Mouse (Mus musculus): Measurements from ENCODE around the gene Gns.

Gns gene

DNA sequence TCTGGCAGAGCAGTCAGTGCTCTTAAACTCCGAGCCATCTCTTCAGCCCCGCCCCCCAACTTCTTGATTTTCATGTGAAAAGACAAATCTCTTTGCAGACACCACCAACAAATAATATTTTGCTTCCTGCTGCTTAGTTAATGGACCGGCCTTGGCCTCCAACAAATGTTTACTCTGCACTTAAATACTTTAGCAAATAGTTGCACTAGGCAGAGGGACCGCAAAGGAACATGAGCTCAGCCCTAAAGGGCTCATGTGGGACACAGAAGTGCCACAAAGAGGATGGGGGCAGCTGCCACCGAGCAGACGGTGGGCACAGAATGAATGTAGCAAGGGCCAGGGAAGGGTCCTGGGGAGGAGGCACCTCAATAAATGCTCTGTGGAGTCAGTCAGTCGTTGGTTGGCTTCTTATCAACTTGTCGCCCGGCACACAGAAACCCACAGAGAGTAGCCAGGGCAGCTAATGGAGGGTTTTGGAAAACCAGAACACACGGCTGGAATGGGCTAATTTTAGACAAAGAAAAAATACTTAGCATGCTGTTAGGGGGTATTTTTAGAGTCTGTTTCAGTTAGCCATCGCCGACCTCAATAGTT is 67.2 kb downstream of the Gns start:
- no peak for DNase-seq

DNA sequence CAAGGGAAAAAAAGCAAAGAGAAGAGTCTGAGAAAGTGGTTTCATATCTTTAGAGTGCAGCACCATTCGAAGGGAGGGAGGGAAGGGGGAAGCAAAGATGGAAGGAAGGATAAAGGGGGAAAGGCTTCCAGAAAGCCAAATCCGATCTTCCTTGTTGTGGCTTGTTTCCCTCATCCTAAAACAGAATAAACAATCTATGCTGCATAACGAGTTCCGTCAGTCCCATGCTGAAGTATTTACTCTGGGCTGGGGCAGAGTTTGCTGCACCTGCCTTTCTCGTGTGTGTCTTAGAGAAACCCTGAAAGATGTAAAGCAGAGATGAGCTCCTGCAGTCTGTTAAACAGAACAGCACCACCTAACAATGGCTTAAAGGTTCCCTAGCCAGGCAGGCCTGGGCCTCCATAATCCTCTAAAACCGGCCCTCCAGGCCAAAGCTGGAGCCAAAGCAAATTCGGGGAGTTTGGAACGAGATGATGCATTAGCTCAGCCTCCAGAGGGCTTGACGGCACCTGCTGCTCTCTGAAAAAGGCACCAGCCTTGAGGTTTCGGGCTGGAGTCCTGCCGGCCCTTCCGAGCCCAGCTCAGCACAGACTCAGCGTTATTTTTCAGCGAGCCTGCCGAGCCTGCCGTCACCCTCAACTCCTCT is 67.9 kb downstream of the Gns start:
- DNase-seq, result no peak

DNA sequence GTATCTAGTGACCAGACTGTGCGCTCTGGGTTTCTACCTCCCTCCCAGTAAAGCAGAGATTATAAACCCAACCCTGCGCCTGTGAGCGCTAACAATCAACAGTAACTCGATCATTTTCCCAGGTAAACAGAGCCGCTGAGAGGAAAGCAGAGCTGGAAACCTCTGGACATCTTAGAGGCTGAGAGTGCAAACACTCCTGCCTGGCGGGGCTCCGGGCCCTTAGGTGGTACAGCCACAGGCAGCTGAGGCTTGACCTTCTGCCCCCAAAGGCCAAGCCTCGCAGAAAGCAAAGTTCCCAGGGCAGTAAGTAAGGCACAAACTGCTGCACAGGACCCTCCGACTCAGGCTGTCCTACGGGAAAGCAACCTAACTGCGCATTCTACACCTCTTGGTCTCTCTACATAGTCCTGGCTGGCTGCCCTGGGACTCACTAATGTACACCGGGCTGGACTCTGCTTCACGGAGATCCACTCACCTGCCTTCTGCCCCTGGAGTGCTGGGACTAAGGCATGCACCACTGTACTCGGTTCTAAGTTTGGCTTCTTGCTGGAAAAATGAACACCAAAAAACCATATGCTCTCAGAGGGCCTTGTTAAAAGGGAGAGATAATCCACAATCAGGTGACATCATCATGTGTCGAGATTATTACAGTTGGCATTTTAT is 69.7 kb downstream of the Gns start:
- no peak for DNase-seq

DNA sequence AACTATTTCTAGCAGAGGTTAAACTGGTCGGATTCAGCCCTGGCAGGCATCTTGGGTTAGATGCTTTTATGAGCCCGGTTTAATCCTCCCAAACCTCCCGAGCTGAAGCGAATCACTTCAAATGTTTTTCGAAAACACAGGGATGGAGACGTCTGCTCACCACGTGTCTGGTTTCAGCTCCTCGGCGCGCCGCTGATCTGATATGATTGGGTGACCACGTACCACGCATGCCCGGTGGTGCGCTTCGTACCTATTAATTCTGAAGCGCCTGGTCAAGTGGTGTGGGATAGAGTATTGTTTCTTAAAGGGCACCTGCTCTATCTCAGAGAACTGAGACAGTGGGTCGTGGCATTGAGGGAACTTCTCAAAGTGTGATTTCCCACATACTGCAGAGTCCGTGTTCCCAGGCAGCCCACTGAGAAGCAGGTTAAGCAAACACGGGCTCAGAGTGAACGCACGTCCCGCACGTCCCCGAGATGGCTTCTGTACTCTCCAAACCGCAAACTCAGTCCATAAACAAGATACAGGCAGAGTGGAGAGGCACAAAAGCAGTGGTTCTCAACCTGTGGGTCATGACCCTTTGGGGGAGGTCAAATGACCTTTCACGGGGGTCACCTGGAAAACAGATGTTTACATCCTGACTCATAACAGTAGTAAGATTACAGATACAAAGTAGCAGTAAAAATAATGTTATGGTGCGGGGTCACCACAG is 70.8 kb downstream of the Gns start:
- DNase-seq, result no peak

DNA sequence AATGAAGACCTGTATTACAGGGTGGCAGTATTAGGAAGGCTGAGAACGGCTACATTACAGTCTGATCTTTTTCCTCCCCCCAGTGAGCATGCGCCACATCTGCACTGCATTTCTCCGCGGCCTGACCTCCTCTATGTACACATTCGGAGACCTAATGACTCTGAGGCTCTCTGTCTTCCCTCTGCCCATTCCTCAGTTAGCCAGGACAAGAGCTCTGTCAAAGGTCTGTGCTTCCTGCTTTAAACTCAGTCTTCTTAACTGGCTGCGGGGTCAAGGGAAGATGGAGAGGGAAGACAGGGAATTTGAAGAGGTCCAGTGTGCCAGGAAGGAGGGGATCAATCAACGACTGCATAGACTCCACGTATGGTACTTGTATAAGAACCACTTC is 71.4 kb downstream of the Gns start:
- DNase-seq, result no peak

DNA sequence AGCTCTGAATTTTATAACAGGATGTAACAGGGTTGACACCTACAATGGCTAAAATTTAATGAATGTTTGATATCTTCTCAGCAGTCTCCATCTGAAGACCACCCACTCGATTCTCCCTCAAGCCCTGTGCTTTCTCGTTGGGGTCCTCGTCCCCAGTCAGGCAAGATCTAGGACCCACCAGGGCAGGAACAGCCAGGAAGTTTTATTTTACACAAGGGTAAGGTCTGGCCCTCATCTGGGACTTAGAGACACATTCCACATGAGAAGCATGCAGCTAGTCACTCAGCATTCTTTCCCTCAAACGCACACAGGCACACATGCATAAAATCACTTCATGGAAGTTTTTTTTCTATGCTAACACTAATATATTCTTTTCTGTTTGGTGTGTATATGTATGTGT is 71.8 kb downstream of the Gns start:
- DNase-seq, result no peak

DNA sequence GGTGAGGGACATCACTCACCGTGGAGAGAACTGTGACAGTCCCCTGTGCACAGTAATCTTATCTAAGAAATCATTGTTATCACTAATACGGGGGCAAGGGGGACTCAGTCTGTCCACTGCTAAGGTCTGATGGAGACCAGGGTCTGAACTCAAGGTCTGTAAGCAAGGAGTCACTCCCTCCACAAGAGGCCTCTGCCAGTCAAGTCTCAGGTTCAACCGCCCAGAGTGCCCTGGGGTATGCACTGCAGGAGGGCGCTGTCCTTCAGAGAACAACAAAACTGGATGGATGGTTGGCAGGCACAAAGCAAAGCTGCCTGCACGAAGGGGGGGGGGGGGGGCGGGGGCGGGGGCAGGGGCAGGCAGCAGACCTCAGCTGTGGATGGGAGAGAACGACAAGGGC is 73.2 kb downstream of the Gns start:
- DNase-seq, result no peak

DNA sequence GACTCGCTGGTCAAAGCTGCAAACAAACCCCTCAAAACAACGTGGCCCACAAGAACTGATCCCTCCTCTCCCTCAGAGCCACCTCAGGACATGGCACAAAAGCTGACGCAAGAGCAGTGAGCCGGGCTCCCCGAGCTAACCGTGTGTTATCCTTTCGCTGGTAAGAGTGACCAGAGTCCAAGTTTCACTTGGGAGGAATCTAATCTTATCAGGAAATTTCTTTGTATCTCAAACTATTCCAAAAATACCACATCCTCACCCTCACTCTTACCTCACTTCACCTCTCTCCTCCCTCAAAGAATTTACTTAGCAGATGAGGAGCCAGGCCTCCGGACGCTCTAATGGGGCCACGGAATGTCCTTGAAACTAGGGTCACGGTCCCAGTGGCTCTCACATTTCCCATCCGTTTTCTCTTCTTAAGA is 74.4 kb downstream of the Gns start:
- DNase-seq, result no peak

DNA sequence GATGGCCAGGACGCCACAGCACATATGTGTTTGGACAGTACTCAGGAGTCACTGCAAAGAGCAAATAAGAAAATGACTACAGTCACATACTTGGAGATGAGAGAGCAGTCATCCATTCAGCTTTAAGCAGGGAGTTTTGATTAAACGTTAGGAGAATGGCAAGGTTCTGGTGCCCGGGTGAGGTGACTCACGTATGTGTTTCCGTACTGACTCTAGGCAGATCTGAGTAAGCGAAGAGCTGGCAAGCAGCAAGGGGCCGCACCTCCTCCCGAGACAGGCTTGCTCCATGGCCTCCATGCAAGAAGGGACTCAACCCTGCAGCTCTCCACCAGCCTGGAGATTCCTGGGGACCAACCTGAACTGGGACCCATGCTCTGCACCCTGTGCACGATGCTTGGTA is 78.9 kb downstream of the Gns start:
- no peak for DNase-seq

DNA sequence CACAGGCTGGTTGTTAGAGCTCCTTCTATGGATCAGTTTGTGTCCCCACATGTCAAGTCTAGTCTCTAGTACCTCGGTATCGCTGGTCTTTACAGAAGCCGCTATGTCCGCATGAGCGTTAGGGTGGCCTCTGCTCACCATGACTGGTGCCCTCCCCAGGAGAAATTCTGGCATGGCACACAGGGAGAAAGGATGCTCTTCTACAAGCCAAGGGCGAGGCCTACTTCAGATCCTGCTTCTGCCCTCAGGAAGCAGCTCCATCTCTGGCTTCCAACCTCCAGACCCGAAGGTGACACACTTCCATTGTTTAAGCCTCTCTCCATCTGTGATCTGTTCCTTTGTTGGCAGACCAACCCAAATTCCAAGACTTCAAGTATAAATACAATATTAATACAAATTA is 79.3 kb downstream of the Gns start:
- DNase-seq, result no peak

DNA sequence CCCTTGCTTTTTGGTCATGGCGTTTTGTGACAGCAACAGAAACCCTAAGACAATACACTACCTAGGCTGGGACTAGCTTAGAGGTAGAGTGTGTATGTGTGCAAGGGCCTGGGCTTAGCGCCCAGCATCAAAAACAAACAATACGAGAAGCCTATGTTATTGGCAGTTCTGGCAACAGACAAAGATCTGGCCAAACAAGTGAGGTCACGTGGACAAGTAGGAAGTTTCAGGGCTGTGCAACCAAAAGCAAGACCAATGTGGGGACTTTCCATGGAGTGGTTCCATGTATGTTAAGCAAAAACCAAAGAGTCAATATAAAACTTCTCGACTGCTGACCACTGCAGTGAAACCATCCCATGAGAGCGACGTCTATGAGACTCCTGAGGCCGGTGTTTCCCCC is 80.9 kb downstream of the Gns start:
- DNase-seq, result no peak
